Mouse (Mus musculus): Measurements from ENCODE around the gene Mroh8.
"Not testable (repeated sequence)": the region's sequence is repeated elsewhere in the genome, so short reads cannot be mapped to it uniquely, and the experiment has no call there.

Mroh8 gene

DNA sequence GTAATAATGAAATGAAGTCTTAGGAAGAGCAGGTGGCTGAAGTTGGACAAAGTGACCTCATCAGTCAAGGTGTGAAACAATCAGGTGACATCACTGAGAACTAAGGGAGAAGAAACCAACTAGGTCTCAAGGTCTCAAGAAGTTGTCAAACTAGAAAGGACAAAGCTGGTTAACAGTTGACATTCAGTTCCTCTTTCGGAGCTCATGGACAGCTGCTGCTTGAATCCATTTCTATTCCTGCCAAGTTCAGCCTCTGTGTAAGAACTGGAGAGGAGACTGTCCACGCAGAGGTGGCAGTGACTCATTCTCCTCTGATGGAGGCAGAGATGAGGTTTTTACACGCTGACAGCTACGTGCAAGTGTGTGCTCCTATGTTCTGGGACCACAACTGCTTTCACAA, 92.1 kb downstream of the Mroh8 start:
- no peak for DNase-seq

- DNase-seq = no peak
Observed at GRCm38 (mm10) chr2:157186504-157186903, 92.8 kb downstream of the Mroh8 start.

- no peak for DNase-seq
Observed at GRCm38 (mm10) chr2:157185022-157185660, 94.2 kb downstream of the Mroh8 start.

DNA sequence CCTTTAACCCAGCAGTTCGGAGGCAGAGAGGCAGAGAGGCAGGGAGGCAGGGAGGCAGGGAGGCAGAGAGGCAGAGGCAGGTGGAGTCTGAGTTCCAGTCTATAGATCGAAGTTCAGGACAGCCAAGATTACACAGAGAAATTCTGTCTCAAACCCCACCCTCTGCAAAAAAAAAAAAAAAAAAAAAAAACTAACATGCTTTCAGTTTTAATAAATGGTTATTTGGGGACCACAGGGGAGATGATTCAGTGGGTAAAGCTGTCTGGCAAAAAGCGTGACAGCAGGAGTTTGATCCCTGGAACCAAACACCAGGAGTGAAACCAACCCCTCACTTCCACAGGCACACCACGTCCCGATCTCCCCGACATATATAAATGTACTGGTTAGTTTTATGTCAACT, 101.2 kb downstream of the Mroh8 start:
- no peak for DNase-seq

DNA sequence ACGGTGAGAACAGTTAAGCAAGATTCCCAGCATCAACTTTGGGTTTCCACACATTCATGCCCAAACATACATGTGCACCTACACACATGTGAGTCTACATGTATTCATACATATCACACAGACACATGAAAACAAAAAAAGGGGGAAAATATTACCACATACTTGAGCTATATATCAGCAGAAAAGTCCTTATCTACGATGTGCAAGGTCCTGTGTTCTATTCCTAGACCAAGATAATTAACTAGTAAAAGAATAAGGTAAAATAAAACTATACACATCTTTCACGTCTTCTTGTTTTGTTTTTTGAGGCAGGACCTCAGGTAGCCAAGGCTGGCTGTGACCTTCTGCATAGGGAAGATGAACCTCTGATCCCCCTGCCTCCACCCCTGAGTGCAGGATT, 103.1 kb downstream of the Mroh8 start:
- DNase-seq = no peak

GRCm38 (mm10) chr2:157174416-157174815, 104.9 kb downstream of the Mroh8 start:
- peak in 1 of 2 experiments; percentile 6 for DNase-seq

- no peak for DNase-seq
Observed at GRCm38 (mm10) chr2:157173555-157173954, 105.8 kb downstream of the Mroh8 start.

GRCm38 (mm10) chr2:157172984-157173383, 106.4 kb downstream of the Mroh8 start:
- no peak for DNase-seq

GRCm38 (mm10) chr2:157170626-157171025, 108.7 kb downstream of the Mroh8 start:
- DNase-seq = no peak

GRCm38 (mm10) chr2:157170166-157170565, 109.2 kb downstream of the Mroh8 start:
- no peak for DNase-seq

DNA sequence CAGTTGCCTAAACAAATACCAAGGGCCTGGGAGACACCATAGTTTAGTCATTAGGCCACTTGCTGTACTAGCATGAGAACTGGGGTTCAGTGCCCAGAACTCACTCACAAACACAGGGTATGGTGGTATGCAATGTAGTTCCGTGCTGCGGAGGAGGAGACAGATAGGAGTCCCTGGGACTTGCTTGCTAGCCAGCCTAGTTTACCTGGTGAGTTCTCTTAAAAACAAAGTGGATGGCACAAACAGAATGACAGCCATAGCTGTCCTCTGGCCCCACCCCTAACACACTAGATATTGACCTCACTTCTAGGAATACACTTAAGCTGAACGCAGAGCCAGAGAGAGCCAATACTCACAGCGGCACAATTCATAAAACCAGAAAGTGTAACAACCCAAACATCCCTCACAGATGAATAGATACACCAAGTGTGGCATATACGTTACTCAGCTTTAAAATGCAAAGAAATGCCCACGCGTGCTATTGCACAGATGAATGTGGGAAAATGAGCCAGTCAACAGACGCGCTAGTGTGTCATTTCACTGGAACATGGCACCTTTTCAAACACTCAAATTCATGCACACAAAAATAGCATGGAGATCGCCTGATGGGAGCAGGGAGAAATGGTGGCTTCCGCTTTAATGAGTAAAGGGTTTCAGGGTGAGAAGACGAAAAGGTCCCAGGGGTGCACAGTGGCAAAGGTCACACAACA, 112.8 kb downstream of the Mroh8 start:
- no peak for DNase-seq

DNA sequence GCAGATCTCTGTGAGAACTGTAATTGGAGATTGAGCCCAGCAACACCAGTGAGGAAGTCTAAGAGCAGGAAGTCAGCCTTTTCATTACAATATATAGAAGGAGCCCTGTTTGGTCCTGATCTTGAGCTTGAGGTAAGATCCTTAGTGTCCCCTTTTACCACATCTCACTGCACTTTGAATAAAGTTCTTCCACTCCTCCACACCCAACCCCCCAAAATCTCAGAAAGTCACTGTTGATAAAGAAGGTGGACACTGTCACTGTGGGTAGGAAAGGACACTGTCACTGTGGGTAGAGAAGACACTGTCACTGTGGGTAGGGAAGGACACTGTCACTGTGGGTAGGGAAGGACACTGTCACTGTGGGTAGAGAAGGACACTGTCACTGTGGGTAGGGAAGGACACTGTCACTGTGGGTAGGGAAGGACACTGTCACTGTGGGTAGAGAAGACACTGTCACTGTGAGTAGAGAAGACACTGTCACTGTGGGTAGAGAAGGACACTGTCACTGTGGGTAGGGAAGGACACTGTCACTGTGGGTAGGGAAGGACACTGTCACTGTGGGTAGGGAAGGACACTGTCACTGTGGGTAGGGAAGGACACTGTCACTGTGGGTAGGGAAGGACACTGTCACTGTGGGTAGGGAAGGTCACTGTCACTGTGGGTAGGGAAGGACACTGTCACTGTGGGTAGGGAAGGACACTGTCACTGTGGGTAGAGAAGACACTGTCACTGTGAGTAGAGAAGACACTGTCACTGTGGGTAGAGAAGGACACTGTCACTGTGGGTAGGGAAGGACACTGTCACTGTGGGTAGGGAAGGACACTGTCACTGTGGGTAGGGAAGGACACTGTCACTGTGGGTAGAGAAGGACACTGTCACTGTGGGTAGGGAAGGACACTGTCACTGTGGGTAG, 113.8 kb downstream of the Mroh8 start:
- DNase-seq = not testable (repeated sequence)

- DNase-seq = no peak
Observed at GRCm38 (mm10) chr2:157164101-157164500, 115.2 kb downstream of the Mroh8 start.

Data from spleen, adult 18-20 months (tissue).